Mouse (Mus musculus): ENCODE measurements around the gene Nhlrc3. TPM values are rescaled to one million over a fixed set of nuclear protein-coding genes. Genes with fewer than 3 reads are reported as not detected.
A peak's percentile ranks its signal among the peaks of the same experiment; 100 is the strongest.

Gene Nhlrc3
- polyA plus RNA-seq, 1 experiment = 10.6 TPM

DNA sequence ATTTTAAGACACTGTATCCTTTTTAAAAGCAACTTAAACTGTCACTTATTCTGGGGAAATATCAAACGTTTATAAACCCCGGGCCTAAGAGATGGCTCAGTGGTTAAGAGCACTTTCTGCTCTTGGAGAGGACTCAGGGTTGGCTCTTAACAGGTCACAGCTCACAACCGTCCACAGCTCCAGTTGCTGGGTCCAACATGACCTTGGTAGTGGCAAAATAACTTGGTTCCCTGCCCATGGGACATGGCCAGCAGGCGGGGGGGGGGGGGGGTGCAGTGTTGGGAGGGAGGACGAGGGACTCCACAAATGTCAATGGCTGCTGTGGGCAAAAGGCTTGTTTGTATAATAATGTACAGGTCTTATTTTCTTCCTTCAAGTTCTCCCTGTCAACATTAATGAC is 4.2 kb upstream of the Nhlrc3 start:
- Histone ChIP-seq H3K4me1 (ENCODE audit: control insufficient read depth, insufficient read depth, low read length) (peaks cover 31% of the 10 kb centered on the region), H3K27ac (ENCODE audit: insufficient read depth, low read depth, low read length) (peak overlapping the region; percentile 37), H3K36me3 (ENCODE audit: control insufficient read depth, insufficient read depth, low read length) (no peaks in the 10 kb centered on the region; the same call in 1 of the 2 replicates), H3K27me3 (replicated peaks; ENCODE audit: control insufficient read depth, insufficient read depth, low read length) (no peaks in the 10 kb centered on the region), H3K4me3 (ENCODE audit: insufficient read depth, low read depth, low read length) (no peak overlapping the region)
- 33% methylated on average over 5 of the region's 5 CpGs for WGBS
- DNase-seq = peak; percentile 56
- TF ChIP-seq POLR2A (IDR thresholded peaks at IDR 0.05; ENCODE audit: low read depth, low read length) = no peak

GRCm38 (mm10) chr3:53466481-53466880 is 3.3 kb upstream of the Nhlrc3 start:
- TF ChIP-seq POLR2A (IDR thresholded peaks at IDR 0.05; ENCODE audit: low read depth, low read length) (no peak), CTCF (conservative IDR thresholded peaks at IDR 0.05; ENCODE audit: insufficient read depth, insufficient read length, low read depth, low read length) (no peak)
- H3K4me1 ChIP-seq (ENCODE audit: control insufficient read depth, insufficient read depth, low read length) = peaks cover 26% of the 10 kb centered on the region
- no peak overlapping the region for H3K4me3 ChIP-seq (ENCODE audit: insufficient read depth, low read depth, low read length)
- DNase-seq = no peak
- no peaks in the 10 kb centered on the region for H3K27me3 ChIP-seq (replicated peaks; ENCODE audit: control insufficient read depth, insufficient read depth, low read length)
- 74% methylated on average over 9 of the region's 9 CpGs for WGBS
- H3K27ac ChIP-seq (ENCODE audit: insufficient read depth, low read depth, low read length) = no peak overlapping the region
- no peaks in the 10 kb centered on the region for H3K36me3 ChIP-seq (ENCODE audit: control insufficient read depth, insufficient read depth, low read length)

GRCm38 (mm10) chr3:53465330-53465729 is 2.2 kb upstream of the Nhlrc3 start:
- TF ChIP-seq CTCF (conservative IDR thresholded peaks at IDR 0.05; ENCODE audit: insufficient read depth, insufficient read length, low read depth, low read length) = no peak
- TF ChIP-seq POLR2A (IDR thresholded peaks at IDR 0.05; ENCODE audit: low read depth, low read length) = no peak
- Histone ChIP-seq H3K27me3 (replicated peaks; ENCODE audit: control insufficient read depth, insufficient read depth, low read length) (no peaks in the 10 kb centered on the region), H3K36me3 (ENCODE audit: control insufficient read depth, insufficient read depth, low read length) (no peaks in the 10 kb centered on the region), H3K4me1 (ENCODE audit: control insufficient read depth, insufficient read depth, low read length) (peaks cover 25% of the 10 kb centered on the region), H3K27ac (ENCODE audit: insufficient read depth, low read depth, low read length) (no peak overlapping the region), H3K4me3 (ENCODE audit: insufficient read depth, low read depth, low read length) (no peak overlapping the region)
- WGBS = 22% methylated on average over 6 of the region's 6 CpGs
- no peak for DNase-seq

DNA sequence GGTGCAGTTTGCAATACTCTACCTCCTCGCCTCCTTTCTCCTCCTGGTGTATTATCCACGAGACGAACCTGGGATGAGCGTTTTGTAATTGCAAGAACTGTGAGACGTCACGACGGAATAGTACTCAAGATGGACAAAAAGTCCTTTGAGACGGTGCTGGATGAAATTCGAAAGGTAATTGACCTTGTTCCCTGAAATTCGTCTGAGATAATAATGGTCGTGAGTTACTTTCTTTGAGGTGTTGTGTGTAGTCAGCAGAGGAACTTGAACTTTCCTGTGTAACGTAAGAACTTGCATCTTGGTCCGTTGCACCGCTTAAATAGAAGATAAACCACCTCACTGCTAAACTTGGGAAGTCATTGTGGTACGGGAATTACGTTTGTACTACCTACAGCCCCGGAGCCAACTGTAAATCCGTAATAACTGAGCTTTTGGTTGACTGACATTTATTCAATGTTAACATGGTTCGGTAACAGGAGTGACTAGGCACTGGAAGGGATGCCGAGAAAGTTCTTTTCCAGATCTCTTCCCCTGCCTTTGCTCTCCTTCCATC is 1.1 kb upstream of the Nhlrc3 start:
- H3K4me1 ChIP-seq (ENCODE audit: control insufficient read depth, insufficient read depth, low read length) = peaks cover 20% of the 10 kb centered on the region
- under 1% methylated on average over 20 of the region's 20 CpGs for WGBS

DNA sequence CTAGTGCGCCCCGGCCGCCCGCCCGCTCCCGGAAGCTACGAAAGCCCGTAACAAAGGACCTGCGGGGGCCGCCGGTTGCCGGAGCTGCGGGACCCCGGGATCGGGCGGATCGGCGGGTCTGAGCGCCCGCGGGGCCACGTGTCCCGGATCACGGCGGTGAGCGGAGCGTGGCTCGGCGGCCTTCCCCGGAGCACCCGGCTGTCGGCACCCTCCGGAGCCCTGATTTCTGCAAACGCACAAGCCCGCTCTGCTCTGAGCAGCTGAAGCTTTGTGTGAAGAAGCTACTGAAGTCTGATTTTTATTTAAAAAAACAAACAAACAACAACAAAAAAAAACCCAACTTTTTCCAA is 608 bp upstream of the Nhlrc3 start:
- H3K27ac ChIP-seq (ENCODE audit: insufficient read depth, low read depth, low read length) = peak overlapping the region; percentile 75
- DNase-seq = no peak
- peaks cover 17% of the 10 kb centered on the region; the same call in 1 of the 2 replicates for H3K4me1 ChIP-seq (ENCODE audit: control insufficient read depth, insufficient read depth, low read length)
- no peak for TF ChIP-seq POLR2A (IDR thresholded peaks at IDR 0.05; ENCODE audit: low read depth, low read length)
- no peak for TF ChIP-seq CTCF (conservative IDR thresholded peaks at IDR 0.05; ENCODE audit: insufficient read depth, insufficient read length, low read depth, low read length)
- WGBS = 1% methylated on average over 35 of the region's 35 CpGs
- H3K4me3 ChIP-seq (ENCODE audit: insufficient read depth, low read depth, low read length) = peak overlapping the region; percentile 91
- H3K27me3 ChIP-seq (replicated peaks; ENCODE audit: control insufficient read depth, insufficient read depth, low read length) = no peaks in the 10 kb centered on the region
- no peaks in the 10 kb centered on the region for H3K36me3 ChIP-seq (ENCODE audit: control insufficient read depth, insufficient read depth, low read length)

More for the DNA sequence above, 1.1 kb upstream of the Nhlrc3 start:
- no peak for DNase-seq
- Histone ChIP-seq H3K27ac (ENCODE audit: insufficient read depth, low read depth, low read length) (peak overlapping the region; percentile 71; the same call in 1 of the 2 replicates), H3K36me3 (ENCODE audit: control insufficient read depth, insufficient read depth, low read length) (no peaks in the 10 kb centered on the region), H3K27me3 (replicated peaks; ENCODE audit: control insufficient read depth, insufficient read depth, low read length) (no peaks in the 10 kb centered on the region), H3K4me3 (ENCODE audit: insufficient read depth, low read depth, low read length) (peak overlapping the region; percentile 91)
- no peak for TF ChIP-seq CTCF (conservative IDR thresholded peaks at IDR 0.05; ENCODE audit: insufficient read depth, insufficient read length, low read depth, low read length)
- no peak for TF ChIP-seq POLR2A (IDR thresholded peaks at IDR 0.05; ENCODE audit: low read depth, low read length)

DNA sequence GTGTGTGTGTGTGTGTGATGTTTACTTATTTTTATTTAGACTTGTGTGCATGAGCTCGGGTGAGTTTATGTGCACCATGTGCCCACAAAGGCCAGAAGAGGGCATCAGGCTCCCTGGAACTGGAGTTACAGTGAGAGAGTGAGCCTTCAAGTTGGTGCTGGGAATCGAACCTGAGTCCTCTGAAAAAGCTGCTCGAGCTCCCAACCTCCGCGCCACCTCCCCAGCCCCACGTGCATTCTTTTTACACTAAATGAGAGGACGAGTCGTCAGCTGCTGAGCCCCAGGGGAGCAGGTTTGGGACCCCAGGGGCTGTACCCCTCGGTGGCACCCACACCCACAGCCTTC is 459 bp downstream of the Nhlrc3 start:
- H3K27me3 ChIP-seq (replicated peaks; ENCODE audit: control insufficient read depth, insufficient read depth, low read length) = no peaks in the 10 kb centered on the region
- WGBS = 1% methylated on average over 9 of the region's 9 CpGs
- no peak for TF ChIP-seq POLR2A (IDR thresholded peaks at IDR 0.05; ENCODE audit: low read depth, low read length)
- TF ChIP-seq CTCF (conservative IDR thresholded peaks at IDR 0.05; ENCODE audit: insufficient read depth, insufficient read length, low read depth, low read length) = 0 out of 2 replicates have a peak, but pooled peaks have one; percentile 13

GRCm38 (mm10) chr3:53460106-53460505 is 3.0 kb downstream of the Nhlrc3 start:
- DNase-seq = no peak
- H3K27me3 ChIP-seq (replicated peaks; ENCODE audit: control insufficient read depth, insufficient read depth, low read length) = no peaks in the 10 kb centered on the region
- H3K27ac ChIP-seq (ENCODE audit: insufficient read depth, low read depth, low read length) = peak overlapping the region; percentile 29; the same call in 1 of the 2 replicates
- H3K36me3 ChIP-seq (ENCODE audit: control insufficient read depth, insufficient read depth, low read length) = peaks cover 4% of the 10 kb centered on the region
- H3K4me3 ChIP-seq (ENCODE audit: insufficient read depth, low read depth, low read length) = no peak overlapping the region
- 62% methylated on average over 9 of the region's 9 CpGs for WGBS
- H3K4me1 ChIP-seq (ENCODE audit: control insufficient read depth, insufficient read depth, low read length) = peaks cover 2% of the 10 kb centered on the region; the same call in 1 of the 2 replicates
- no peak for TF ChIP-seq POLR2A (IDR thresholded peaks at IDR 0.05; ENCODE audit: low read depth, low read length)
- TF ChIP-seq CTCF (conservative IDR thresholded peaks at IDR 0.05; ENCODE audit: insufficient read depth, insufficient read length, low read depth, low read length) = no peak

More for the DNA sequence above, 459 bp downstream of the Nhlrc3 start:
- no peak for DNase-seq
- Histone ChIP-seq H3K36me3 (ENCODE audit: control insufficient read depth, insufficient read depth, low read length) (peaks cover 3% of the 10 kb centered on the region), H3K4me3 (ENCODE audit: insufficient read depth, low read depth, low read length) (peak overlapping the region; percentile 98), H3K4me1 (ENCODE audit: control insufficient read depth, insufficient read depth, low read length) (peaks cover 11% of the 10 kb centered on the region; the same call in 1 of the 2 replicates), H3K27ac (ENCODE audit: insufficient read depth, low read depth, low read length) (peak overlapping the region; percentile 100)

Measured in kidney, adult 2 months (tissue).